Mouse (Mus musculus): Measurements from ENCODE around the gene Mapk13. TPM values are rescaled to one million over a fixed set of nuclear protein-coding genes. Genes with fewer than 3 reads are reported as not detected.
"Not testable (repeated sequence)": the region's sequence is repeated elsewhere in the genome, so short reads cannot be mapped to it uniquely, and the experiment has no call there.

Mapk13 gene
- not detected in 2 replicates for polyA plus RNA-seq (2012)

DNA sequence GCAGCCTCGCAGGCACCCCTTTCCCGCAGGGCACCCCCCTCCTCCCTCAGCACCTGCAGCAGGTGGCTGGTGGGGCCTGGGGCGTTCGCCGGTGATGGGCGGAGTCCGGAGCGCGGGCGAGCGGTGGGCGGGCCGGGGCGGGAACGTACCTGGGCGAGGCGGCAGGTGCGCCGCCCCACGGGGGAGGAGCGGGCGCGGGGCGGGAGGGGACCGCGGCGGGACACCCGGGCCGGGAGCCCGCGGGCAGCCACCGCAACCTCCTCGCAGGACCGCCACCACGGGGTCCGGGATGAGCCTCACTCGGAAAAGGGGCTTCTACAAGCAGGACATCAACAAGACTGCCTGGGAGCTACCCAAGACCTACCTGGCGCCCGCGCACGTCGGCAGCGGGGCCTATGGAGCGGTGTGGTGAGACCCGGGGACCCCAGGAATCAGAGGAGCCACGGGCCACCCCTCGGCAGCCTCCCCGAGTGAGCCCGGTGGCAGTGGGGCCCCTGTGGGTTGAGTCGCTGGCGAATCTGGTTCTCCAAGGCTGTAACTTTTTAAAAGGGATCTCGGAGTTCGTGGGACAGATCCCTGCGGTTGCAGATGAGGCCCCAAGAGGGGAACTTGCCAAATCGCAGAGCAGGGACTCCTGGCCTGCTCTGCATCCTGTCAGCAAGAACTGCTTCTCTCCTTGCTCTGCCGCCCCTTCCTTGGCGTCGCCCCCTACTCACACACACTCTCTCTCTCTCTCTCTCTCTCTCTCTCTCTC, at the start of gene Mapk13:
Gene Mapk13, plus strand, starts transcription at position 177 of the 754 bp plus-strand sequence.
- Histone ChIP-seq H3K4me3 (replicated peaks) (peak within 1 kb of the TSS; percentile 32), H3K9me3 (ENCODE audit: control insufficient read depth, low read length) (peaks cover 5% of the 10 kb centered on the region), H3K36me3 (ENCODE audit: control insufficient read depth) (no peaks in the 10 kb centered on the region), H3K27me3 (ENCODE audit: control insufficient read depth) (peaks cover 70% of the 10 kb centered on the region), H3K4me1 (ENCODE audit: control insufficient read depth) (peaks cover 11% of the 10 kb centered on the region)
- TF ChIP-seq TAL1 (IDR thresholded peaks at IDR 0.05; ENCODE audit: low read length) (no peak), GATA1 (IDR thresholded peaks at IDR 0.05; ENCODE audit: low read length) (no peak)

DNA sequence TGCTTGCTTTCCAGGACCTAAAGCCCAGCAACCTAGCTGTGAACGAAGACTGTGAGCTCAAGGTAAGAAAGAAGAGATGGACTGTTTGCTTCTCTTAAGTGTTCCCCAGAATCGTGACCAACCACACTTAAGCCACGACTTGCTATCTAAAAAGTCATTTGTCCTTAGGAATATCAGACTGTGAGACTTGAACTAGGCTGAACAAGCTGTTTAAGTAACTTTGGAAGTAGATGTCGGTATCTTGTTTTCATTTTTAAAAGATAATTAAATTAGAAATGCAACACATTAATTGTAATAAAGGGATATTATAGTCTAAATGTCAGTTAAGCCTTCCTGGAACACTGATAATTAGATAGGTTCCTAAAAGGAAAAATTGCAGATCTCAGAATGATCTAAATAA, 43.3 kb upstream of the Mapk13 start, which contains the start of gene AC170998.1:
Gene AC170998.1, plus strand, starts transcription at position 301 of the 400 bp plus-strand sequence.
- TF ChIP-seq GATA1 (IDR thresholded peaks at IDR 0.05; ENCODE audit: low read length) (no peak), TAL1 (IDR thresholded peaks at IDR 0.05; ENCODE audit: low read length) (no peak)
- H3K9me3 ChIP-seq (ENCODE audit: control insufficient read depth, low read length): no peaks in the 10 kb centered on the region
- peaks cover 93% of the 10 kb centered on the region for H3K36me3 ChIP-seq (ENCODE audit: control insufficient read depth)
- H3K4me1 ChIP-seq (ENCODE audit: control insufficient read depth): no peaks in the 10 kb centered on the region
- no peak within 1 kb of the TSS for H3K4me3 ChIP-seq (replicated peaks)
- no peaks in the 10 kb centered on the region for H3K27me3 ChIP-seq (ENCODE audit: control insufficient read depth)

DNA sequence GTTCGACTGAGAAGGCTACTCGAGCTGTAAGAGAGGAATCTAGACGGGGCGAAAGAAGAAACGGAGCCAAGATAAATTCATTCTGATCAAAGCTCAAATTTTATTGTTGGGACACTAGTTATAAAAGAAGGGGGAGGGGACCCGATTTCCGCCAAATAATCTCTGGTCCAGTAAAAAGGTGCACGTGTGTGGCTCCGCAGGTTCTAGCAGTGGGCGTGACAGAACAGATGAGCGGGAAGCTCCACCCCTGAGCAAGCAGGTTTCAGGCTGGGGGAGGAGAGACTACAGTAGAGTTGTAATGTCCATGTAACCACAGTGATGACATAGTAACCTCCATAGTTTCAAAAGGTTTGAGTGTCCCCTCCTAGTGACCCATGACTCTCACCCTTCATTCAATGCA, 41.6 kb upstream of the Mapk13 start:
- not testable (repeated sequence) for H3K9me3 ChIP-seq (ENCODE audit: control insufficient read depth, low read length); H3K27me3 ChIP-seq (ENCODE audit: control insufficient read depth); H3K4me3 ChIP-seq (replicated peaks); H3K4me1 ChIP-seq (ENCODE audit: control insufficient read depth)
- peaks cover 93% of the 10 kb centered on the region for H3K36me3 ChIP-seq (ENCODE audit: control insufficient read depth)

DNA sequence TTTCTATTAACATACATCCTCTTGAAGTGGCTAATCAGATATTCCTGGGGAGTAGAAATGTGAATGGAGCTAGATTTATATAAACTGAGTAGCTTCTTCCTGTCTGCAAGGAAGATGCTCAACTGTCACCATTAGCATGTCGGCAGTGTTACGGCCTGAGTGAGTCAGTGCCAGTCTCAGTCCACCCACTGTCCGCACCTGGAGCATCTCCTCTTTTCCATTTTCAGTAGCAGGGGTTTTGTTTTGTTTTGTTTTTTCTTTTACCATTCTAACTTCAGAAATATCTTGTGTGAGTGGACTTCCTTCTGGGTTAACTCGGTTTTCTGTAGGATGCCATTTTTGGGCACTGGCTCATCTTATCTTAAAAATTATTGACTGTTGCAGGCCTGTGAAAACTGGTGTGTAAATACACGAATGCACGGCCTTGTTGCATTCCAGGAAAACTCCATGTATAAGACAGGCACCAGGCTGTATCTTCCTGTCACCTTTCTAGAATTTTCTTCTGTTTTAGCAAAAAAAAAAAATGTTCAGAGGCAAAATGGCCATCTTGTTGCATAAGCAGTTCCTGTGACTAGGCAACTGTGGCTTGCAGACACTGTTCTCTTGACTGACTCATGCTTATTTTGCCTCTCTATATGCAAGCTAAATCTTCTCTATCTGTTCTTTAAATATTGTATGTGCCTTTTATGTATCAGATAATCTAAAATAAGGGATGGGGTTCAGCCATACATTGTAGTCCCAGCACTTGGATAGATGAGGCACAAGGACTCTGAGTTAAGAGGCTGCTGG, 33.6 kb upstream of the Mapk13 start:
- TF ChIP-seq TAL1 (IDR thresholded peaks at IDR 0.05; ENCODE audit: low read length) (no peak), GATA1 (IDR thresholded peaks at IDR 0.05; ENCODE audit: low read length) (no peak)
- Histone ChIP-seq H3K4me1 (ENCODE audit: control insufficient read depth) (0 out of 2 replicates have a peak, but pooled peaks cover under 1% of the 10 kb centered on the region), H3K36me3 (ENCODE audit: control insufficient read depth) (peaks cover 88% of the 10 kb centered on the region), H3K9me3 (ENCODE audit: control insufficient read depth, low read length) (no peaks in the 10 kb centered on the region), H3K27me3 (ENCODE audit: control insufficient read depth) (no peaks in the 10 kb centered on the region), H3K4me3 (replicated peaks) (no peak overlapping the region)

DNA sequence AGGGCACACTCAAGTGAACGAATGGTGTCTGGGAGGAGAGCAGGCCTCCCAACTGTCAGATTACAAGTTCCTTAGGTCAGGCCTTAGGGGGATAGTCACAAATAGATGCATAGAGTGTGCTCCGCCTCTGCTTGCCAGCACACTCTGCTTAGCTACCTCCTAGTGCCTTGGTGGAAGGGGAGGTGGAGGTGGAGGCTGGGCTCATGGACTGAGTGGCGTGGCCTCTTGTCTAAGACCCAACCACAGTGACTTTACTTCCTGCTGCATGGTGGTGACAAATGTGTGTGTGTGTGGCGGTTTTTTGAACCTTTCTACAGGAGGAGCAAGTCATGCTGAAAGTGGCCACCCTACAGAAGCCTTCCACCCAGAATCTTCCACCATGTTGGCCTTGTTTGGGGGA, 32.6 kb upstream of the Mapk13 start:
- no peak for TF ChIP-seq TAL1 (IDR thresholded peaks at IDR 0.05; ENCODE audit: low read length)
- no peak for TF ChIP-seq GATA1 (IDR thresholded peaks at IDR 0.05; ENCODE audit: low read length)
- peaks cover 88% of the 10 kb centered on the region for H3K36me3 ChIP-seq (ENCODE audit: control insufficient read depth)
- no peak overlapping the region for H3K4me3 ChIP-seq (replicated peaks)
- H3K4me1 ChIP-seq (ENCODE audit: control insufficient read depth): peaks cover 3% of the 10 kb centered on the region; the same call in 1 of the 2 replicates
- H3K27me3 ChIP-seq (ENCODE audit: control insufficient read depth): no peaks in the 10 kb centered on the region
- no peaks in the 10 kb centered on the region for H3K9me3 ChIP-seq (ENCODE audit: control insufficient read depth, low read length)

DNA sequence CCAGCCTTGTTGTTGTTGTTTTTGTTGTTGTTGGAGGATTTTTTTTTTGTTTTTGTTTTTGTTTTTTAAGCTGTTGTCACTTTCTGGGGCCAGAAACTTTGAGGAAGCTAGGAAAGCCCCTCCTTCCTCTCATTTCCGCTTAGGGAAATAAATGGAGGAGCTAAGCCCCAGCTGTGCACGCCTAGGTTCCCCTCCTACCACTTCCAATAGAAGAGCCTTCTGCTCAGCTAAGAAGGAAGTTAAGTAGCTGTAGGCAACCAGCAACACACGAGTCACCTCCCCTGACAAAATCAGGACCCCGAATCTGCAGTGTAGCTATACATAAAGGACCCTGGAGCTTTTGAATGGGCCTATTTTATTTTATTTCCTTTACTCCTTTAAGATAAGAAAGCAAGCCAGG, 31.1 kb upstream of the Mapk13 start:
- Histone ChIP-seq H3K36me3 (ENCODE audit: control insufficient read depth) (peaks cover 88% of the 10 kb centered on the region), H3K9me3 (ENCODE audit: control insufficient read depth, low read length) (no peaks in the 10 kb centered on the region), H3K4me3 (replicated peaks) (no peak overlapping the region), H3K4me1 (ENCODE audit: control insufficient read depth) (peaks cover 3% of the 10 kb centered on the region; the same call in 1 of the 2 replicates), H3K27me3 (ENCODE audit: control insufficient read depth) (no peaks in the 10 kb centered on the region)
- TF ChIP-seq GATA1 (IDR thresholded peaks at IDR 0.05; ENCODE audit: low read length): no peak
- no peak for TF ChIP-seq TAL1 (IDR thresholded peaks at IDR 0.05; ENCODE audit: low read length)

DNA sequence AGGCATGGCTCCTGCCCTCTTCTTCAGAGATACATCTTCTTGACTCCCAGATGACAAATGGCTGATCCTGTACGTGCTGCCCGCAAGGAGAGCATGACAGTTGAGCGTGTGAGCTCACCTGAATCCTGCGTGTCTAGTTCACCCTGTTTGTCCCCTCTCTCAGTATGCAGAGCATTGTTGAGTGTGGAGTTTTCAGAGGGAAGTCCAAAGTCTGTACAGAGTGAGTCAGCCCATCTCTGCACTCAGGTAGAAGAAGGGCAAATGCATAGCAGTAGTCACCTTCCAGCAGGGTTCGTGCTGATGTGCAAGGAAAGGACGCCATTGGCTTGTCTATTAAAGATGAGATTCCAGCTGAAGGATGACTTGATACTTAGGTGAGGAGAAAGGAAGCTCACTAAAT, 29.9 kb upstream of the Mapk13 start:
- peaks cover 3% of the 10 kb centered on the region; the same call in 1 of the 2 replicates for H3K4me1 ChIP-seq (ENCODE audit: control insufficient read depth)
- H3K4me3 ChIP-seq (replicated peaks): no peak overlapping the region
- H3K27me3 ChIP-seq (ENCODE audit: control insufficient read depth): no peaks in the 10 kb centered on the region
- TF ChIP-seq GATA1 (IDR thresholded peaks at IDR 0.05; ENCODE audit: low read length) (no peak), TAL1 (IDR thresholded peaks at IDR 0.05; ENCODE audit: low read length) (no peak)
- no peaks in the 10 kb centered on the region; the same call in 1 of the 2 replicates for H3K9me3 ChIP-seq (ENCODE audit: control insufficient read depth, low read length)
- H3K36me3 ChIP-seq (ENCODE audit: control insufficient read depth): peaks cover 93% of the 10 kb centered on the region

DNA sequence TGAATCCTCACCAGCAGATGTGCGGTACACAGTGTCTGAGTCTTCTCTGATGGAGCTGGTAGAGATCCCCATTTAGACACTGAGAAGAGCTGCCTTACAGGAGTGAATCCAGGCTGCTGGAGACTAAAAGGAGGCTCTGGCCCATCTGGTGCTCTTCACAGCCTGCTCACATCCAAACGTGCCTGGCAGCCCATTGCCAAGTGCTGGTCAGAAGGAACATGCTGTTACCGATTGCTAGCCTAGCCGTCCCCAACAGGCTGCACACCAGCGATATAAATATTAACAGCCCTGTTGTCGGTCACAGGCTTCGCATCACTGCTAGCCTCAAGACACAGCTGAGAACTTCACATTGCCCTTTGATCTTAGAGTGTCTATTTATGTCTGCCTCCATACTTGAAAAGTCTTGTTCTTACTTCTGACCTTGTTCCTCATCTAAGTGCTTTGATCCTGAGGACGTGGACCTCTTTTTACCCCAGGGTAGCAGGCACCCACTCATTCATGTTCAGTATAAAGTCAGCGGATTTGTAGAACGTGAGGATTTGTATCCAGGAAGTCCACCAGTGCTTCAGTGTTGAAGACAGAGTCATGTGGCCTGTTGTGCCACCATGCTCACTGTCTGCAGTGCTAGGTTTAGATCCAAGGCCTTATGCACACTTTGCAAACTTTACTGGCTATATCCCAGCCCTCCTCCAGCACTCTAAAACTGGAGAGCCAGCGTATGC, 25.8 kb upstream of the Mapk13 start:
- H3K27me3 ChIP-seq (ENCODE audit: control insufficient read depth): no peaks in the 10 kb centered on the region
- H3K9me3 ChIP-seq (ENCODE audit: control insufficient read depth, low read length): no peaks in the 10 kb centered on the region; the same call in 1 of the 2 replicates
- peaks cover 3% of the 10 kb centered on the region; the same call in 1 of the 2 replicates for H3K4me1 ChIP-seq (ENCODE audit: control insufficient read depth)
- H3K36me3 ChIP-seq (ENCODE audit: control insufficient read depth): peaks cover 100% of the 10 kb centered on the region
- TF ChIP-seq TAL1 (IDR thresholded peaks at IDR 0.05; ENCODE audit: low read length) (no peak), GATA1 (IDR thresholded peaks at IDR 0.05; ENCODE audit: low read length) (no peak)
- H3K4me3 ChIP-seq (replicated peaks): no peak overlapping the region
